22 mouse cellular contexts compared by ENCODE assay signal in the genomic region with DNA sequence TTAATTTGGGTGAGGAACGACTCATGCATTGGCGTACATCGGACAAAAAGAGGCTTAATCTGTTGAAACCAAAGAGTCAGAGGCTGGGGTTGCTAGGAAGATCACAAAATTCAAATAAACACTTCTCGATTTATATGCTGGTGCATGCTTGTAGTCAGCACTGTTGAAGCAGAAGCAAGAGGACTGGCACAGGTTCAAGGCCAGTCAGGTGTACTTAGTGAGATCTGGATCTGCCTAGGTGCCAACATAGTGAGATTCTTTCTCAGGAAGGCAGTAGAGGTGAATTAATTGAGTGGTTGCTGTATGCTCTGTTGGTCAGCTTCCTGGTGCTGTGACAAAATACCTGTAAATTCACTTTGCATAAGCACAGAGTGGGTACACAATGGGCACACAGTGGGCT. TPM values are rescaled to one million over a fixed set of nuclear protein-coding genes. Genes with fewer than 3 reads are reported as not detected.
DNase-seq lines count a peak whose midpoint lies in the region; ATAC-seq and TF ChIP-seq lines count a peak whose summit lies in the region.
"Had no signal": no experiment of that assay in that cellular context is flagged by ENCODE, and none has a peak within 500 bp of the region (broad histone marks: within the 10 kb centered on the region; RNA-seq: fewer than 3 reads in every experiment).

No protein-coding gene starts in this region.

- ATAC-seq in liver, postnatal 0 days, result no peak
- ATAC-seq in liver, embryonic 11.5 days (replicated peaks; ENCODE audit: low FRiP score), result no peak
- ATAC-seq: forebrain, embryonic 14.5 days; hindbrain, postnatal 0 days had no signal

- H3K36me3 ChIP-seq in liver, postnatal 0 days (replicated peaks; ENCODE audit: insufficient read depth, low read length), result no peaks in the 10 kb centered on the region
- H3K36me3 ChIP-seq in liver, embryonic 11.5 days (ENCODE audit: control insufficient read depth, insufficient read depth, low read length), result no peaks in the 10 kb centered on the region
- H3K36me3 ChIP-seq: embryonic facial prominence, embryonic 15.5 days; forebrain, embryonic 10.5 days; G1E; heart, embryonic 13.5 days; hindbrain, embryonic 13.5 days had no signal

- no peak overlapping the region for H3K9ac ChIP-seq in liver, postnatal 0 days (replicated peaks)
- no peak overlapping the region for H3K9ac ChIP-seq in liver, embryonic 11.5 days (ENCODE audit: low read depth, low read length)
- H3K9ac ChIP-seq: embryonic facial prominence, embryonic 15.5 days; heart, embryonic 13.5 days; hindbrain, embryonic 13.5 days had no signal

- H3K9me3 ChIP-seq in liver, postnatal 0 days (ENCODE audit: low read length), result no peaks in the 10 kb centered on the region
- no peaks in the 10 kb centered on the region for H3K9me3 ChIP-seq in liver, embryonic 11.5 days (ENCODE audit: control insufficient read depth, low read length)
- H3K9me3 ChIP-seq: embryonic facial prominence, embryonic 15.5 days; forebrain, embryonic 10.5 days; G1E; heart, embryonic 13.5 days; hindbrain, embryonic 13.5 days had no signal

- no peaks in the 10 kb centered on the region for H3K27me3 ChIP-seq in liver, postnatal 0 days (ENCODE audit: insufficient read depth, low read length)
- no peaks in the 10 kb centered on the region for H3K27me3 ChIP-seq in liver, embryonic 11.5 days (replicated peaks; ENCODE audit: control insufficient read depth, insufficient read depth, low read length)
- H3K27me3 ChIP-seq: embryonic facial prominence, embryonic 15.5 days; heart, embryonic 13.5 days; hindbrain, embryonic 13.5 days had no signal

- no peak for TF ChIP-seq CTCF in liver, postnatal 0 days (IDR thresholded peaks at IDR 0.05; ENCODE audit: low read depth)

- no peak for TF ChIP-seq EP300 in liver, postnatal 0 days (IDR thresholded peaks at IDR 0.05; ENCODE audit: low read depth)

- DNase-seq in cerebellum, postnatal 14 days, result peak; percentile 57 to 69
- DNase-seq in cerebellum, adult 9-11 months, result no peak
- DNase-seq in kidney, postnatal 14 days, result peak; percentile 15
- no peak for DNase-seq in kidney, adult 8-10 months
- no peak for DNase-seq in liver, postnatal 0 days
- DNase-seq in liver, embryonic 11.5 days (ENCODE audit: low spot score), result no peak
- DNase-seq in urinary bladder, postnatal 10 days (ENCODE audit: low spot score), result no peak
- DNase-seq: adrenal gland, postnatal 10 days; cerebellum, adult 11 months; cerebellum, adult 9-10 months; embryo, embryonic 11 days; gastrocnemius, adult 2 months; gastrocnemius, postnatal 25 days; heart, adult 11 months had no signal

- no peak overlapping the region for H3K4me2 ChIP-seq in liver, postnatal 0 days (ENCODE audit: low read depth, low read length)
- H3K4me2 ChIP-seq in liver, embryonic 11.5 days, result no peak overlapping the region
- H3K4me2 ChIP-seq: embryonic facial prominence, embryonic 15.5 days; heart, embryonic 13.5 days; hindbrain, embryonic 13.5 days had no signal

- H3K4me1 ChIP-seq in liver, postnatal 0 days (ENCODE audit: insufficient read depth), result no peaks in the 10 kb centered on the region
- no peaks in the 10 kb centered on the region for H3K4me1 ChIP-seq in liver, embryonic 11.5 days (replicated peaks; ENCODE audit: control insufficient read depth, insufficient read depth, low read length)
- H3K4me1 ChIP-seq: embryonic facial prominence, embryonic 15.5 days; forebrain, embryonic 10.5 days; heart, embryonic 13.5 days; hindbrain, embryonic 13.5 days had no signal

- H3K27ac ChIP-seq in liver, postnatal 0 days (ENCODE audit: low read depth), result 0 out of 2 replicates have a peak overlapping the region, but pooled peaks have one; percentile 22
- no peak overlapping the region for H3K27ac ChIP-seq in liver, embryonic 11.5 days (ENCODE audit: low read depth, low read length)
- H3K27ac ChIP-seq: embryonic facial prominence, embryonic 15.5 days; forebrain, embryonic 10.5 days; gastrocnemius, adult 2 months; heart, embryonic 13.5 days; hindbrain, embryonic 13.5 days; hindbrain, postnatal 0 days had no signal

- WGBS in liver, postnatal 0 days (ENCODE audit: insufficient replicate concordance), result 77% methylated on average over 4 of the region's 4 CpGs
- 81% methylated on average over 4 of the region's 4 CpGs for WGBS in liver, embryonic 11.5 days

- no peak overlapping the region for H3K4me3 ChIP-seq in liver, postnatal 0 days (ENCODE audit: low read depth, low read length)
- no peak overlapping the region for H3K4me3 ChIP-seq in liver, embryonic 11.5 days (ENCODE audit: low read depth, low read length)
- H3K4me3 ChIP-seq: embryonic facial prominence, embryonic 15.5 days; erythroblast, embryonic 14.5 days; forebrain, embryonic 10.5 days; gastrocnemius, adult 2 months; heart, embryonic 13.5 days; hindbrain, embryonic 13.5 days had no signal

RNA-seq across cellular contexts. Expression of gene Elovl6, which starts 37.4 kb away (rescaled TPM):
- 6.6 and 8.0 TPM in 2 replicates for polyA plus RNA-seq in liver, postnatal 0 days (2015; fragmentation: Nextera tagmentation; extraction: Ambion mirVana)
- 26.6 and 28.3 TPM in 2 replicates for polyA plus RNA-seq in liver, embryonic 11.5 days (2014; fragmentation: Nextera tagmentation; extraction: Ambion mirVana)

Comparison
In these comparisons a context has a peak if more than half of its experiments do, and no peak if none do; other contexts are left out.
1. DNase-seq: peak in cerebellum, postnatal 14 days (2 of 2) and kidney, postnatal 14 days (single experiment); none in cerebellum, adult 9-11 months (single experiment), kidney, adult 8-10 months (0 of 2), liver, postnatal 0 days (single experiment), liver, embryonic 11.5 days (single experiment) and urinary bladder, postnatal 10 days (single experiment).